Mouse (Mus musculus) ES-Bruce4 (cell line): Measurements from ENCODE around the gene Etv5. TPM values are rescaled to one million over a fixed set of nuclear protein-coding genes. Genes with fewer than 3 reads are reported as not detected.
A peak's percentile ranks its signal among the peaks of the same experiment; 100 is the strongest.

ENCODE experiments used
- H3K27ac ChIP-seq: 2 replicates; pipeline ENCODE4 v1.5.1; 2012; ENCODE audit warnings: low read length, inconsistent platforms; ENCODE audit not compliant: insufficient read depth
- H3K27me3 ChIP-seq: 2 replicates; pipeline ENCODE4 v1.6.1; 2012; ENCODE audit warnings: mild to moderate bottlenecking, low read length, inconsistent platforms; ENCODE audit not compliant: control insufficient read depth, poor library complexity, insufficient read depth, severe bottlenecking
- H3K36me3 ChIP-seq: 2 replicates; pipeline ENCODE4 v1.6.1; 2012; ENCODE audit warnings: inconsistent platforms, mild to moderate bottlenecking, low read length, moderate library complexity; ENCODE audit not compliant: control insufficient read depth, poor library complexity, insufficient read depth, severe bottlenecking
- H3K4me1 ChIP-seq: one replicate; pipeline ENCODE4 v1.8.1; 2011; ENCODE audit warnings: low read length; ENCODE audit not compliant: control insufficient read depth, insufficient read depth
- H3K4me3 ChIP-seq: 2 replicates; pipeline ENCODE4 v1.5.1; 2011; ENCODE audit warnings: low read depth, mild to moderate bottlenecking, low read length
- H3K9ac ChIP-seq: 2 replicates; pipeline ENCODE4 v1.6.1; 2012; ENCODE audit warnings: low read depth, mild to moderate bottlenecking, inconsistent platforms; ENCODE audit not compliant: poor library complexity, severe bottlenecking
- H3K9me3 ChIP-seq: replicated peaks from 2 replicates; pipeline ENCODE4 v1.6.1; 2012; ENCODE audit warnings: mild to moderate bottlenecking, low read length, inconsistent platforms; ENCODE audit not compliant: control insufficient read depth, poor library complexity, insufficient read depth, severe bottlenecking
- CTCF ChIP-seq: IDR thresholded peaks from one replicate; pipeline ENCODE4 v1.8.1; 2011; ENCODE audit warnings: low read depth, low read length
- EP300 ChIP-seq: IDR thresholded peaks from 2 replicates; pipeline ENCODE4 v1.6.1; 2011; ENCODE audit warnings: low read depth, low read length; ENCODE audit not compliant: insufficient read depth
- POLR2A ChIP-seq: IDR thresholded peaks from one replicate; pipeline ENCODE4 v1.8.1; 2011; ENCODE audit warnings: low read length; ENCODE audit not compliant: insufficient read depth
- polyA plus RNA-seq: library from polyadenylated mRNA; stranded (reverse); fragments of >200 nt; gene quantifications from 2 replicates; pipeline ENCODE4 v1.2.4, GENCODE M21; 2011; ENCODE audit warnings: low read depth; ENCODE audit not compliant: missing spikeins, insufficient read depth, insufficient read length

Etv5 gene
- polyA plus RNA-seq, result 130 and 133 TPM in 2 replicates

DNA sequence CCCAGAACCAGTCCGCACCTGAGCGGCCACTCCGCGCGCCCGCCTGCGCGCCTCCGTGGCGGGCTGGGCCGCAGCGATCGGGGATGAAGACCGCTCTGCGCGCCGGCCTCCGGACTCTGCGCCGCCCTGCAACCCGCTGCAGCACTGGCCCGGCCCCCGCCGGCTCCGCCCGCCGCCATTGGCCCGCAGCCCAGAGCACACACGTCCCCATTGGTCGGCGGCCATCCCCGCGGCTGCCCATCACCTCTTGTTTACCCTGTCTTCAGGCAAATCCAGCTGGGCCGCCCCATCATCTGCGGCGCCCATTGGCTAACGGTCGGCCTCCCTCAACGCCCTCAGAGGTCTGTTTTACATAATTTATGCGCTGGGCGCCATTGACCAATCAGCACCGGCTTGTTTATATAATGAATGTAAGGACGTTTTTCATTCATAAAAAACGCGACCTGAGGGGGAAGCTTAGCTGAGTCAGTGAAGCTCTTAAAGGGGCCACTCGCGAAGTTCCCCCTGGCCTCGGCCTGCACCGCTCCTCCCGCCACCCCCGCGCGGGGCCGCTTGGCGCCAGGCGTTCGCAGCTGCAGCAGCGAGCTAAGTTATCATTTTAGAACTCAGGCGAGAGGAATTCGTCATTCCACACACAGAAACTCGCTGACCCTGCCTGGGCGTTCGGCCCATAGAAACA, at the start of gene Etv5:
Etv5 (minus strand) TSS at position 221 of the 679 bp plus-strand sequence.
- H3K27me3 ChIP-seq, result no peaks in the 10 kb centered on the region
- H3K4me1 ChIP-seq, result peaks cover 4% of the 10 kb centered on the region
- H3K36me3 ChIP-seq, result peaks cover 15% of the 10 kb centered on the region

DNA sequence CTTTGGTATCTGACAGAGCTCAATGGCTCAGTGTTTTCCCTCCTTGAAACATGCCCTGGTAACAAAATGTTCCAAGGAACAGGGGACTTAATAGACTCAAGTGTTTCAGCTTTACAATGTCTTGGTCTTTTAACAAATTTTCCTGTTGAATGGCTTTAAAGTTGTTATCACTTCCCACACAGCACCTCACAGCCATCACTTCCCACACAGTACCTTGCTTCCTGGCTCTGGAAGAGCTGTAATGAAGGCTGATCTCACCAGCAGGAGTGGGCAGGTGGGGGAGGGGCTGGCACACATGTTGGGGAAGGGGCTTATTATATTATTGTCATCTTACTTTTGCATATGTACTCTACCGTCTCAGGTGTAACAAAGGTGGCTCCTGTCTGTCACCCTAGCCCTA, 44.4 kb upstream of the Etv5 start:
- no peak overlapping the region for H3K4me3 ChIP-seq
- H3K27me3 ChIP-seq, result no peaks in the 10 kb centered on the region
- no peak overlapping the region for H3K27ac ChIP-seq
- no peak for TF ChIP-seq POLR2A
- no peak for TF ChIP-seq CTCF
- no peak for TF ChIP-seq EP300
- no peaks in the 10 kb centered on the region for H3K9me3 ChIP-seq
- H3K36me3 ChIP-seq, result no peaks in the 10 kb centered on the region
- no peak overlapping the region for H3K9ac ChIP-seq
- no peaks in the 10 kb centered on the region for H3K4me1 ChIP-seq

More for the DNA sequence above, at the start of gene Etv5:
- Histone ChIP-seq H3K4me3 (peak within 1 kb of the TSS; percentile 84), H3K9ac (peak within 1 kb of the TSS; percentile 99), H3K9me3 (no peaks in the 10 kb centered on the region), H3K27ac (peak within 1 kb of the TSS; percentile 39)
- TF ChIP-seq POLR2A (peak; percentile 34), EP300 (no peak)

- H3K4me3 ChIP-seq, result no peak overlapping the region
- H3K36me3 ChIP-seq, result no peaks in the 10 kb centered on the region
- H3K27ac ChIP-seq, result no peak overlapping the region
Measured at GRCm38 (mm10) chr16:22479322-22479721, 39.8 kb upstream of the Etv5 start.

GRCm38 (mm10) chr16:22471728-22472127, 32.2 kb upstream of the Etv5 start:
- TF ChIP-seq CTCF (no peak), EP300 (no peak), POLR2A (no peak)
- H3K27ac ChIP-seq, result no peak overlapping the region
- H3K27me3 ChIP-seq, result no peaks in the 10 kb centered on the region
- H3K9me3 ChIP-seq, result no peaks in the 10 kb centered on the region; the same call in 1 of the 2 replicates
- H3K4me1 ChIP-seq, result no peaks in the 10 kb centered on the region
- H3K36me3 ChIP-seq, result no peaks in the 10 kb centered on the region
- no peak overlapping the region for H3K9ac ChIP-seq
- no peak overlapping the region for H3K4me3 ChIP-seq

More at GRCm38 (mm10) chr16:22479322-22479721, 39.8 kb upstream of the Etv5 start:
- Histone ChIP-seq H3K9me3 (no peaks in the 10 kb centered on the region; the same call in 1 of the 2 replicates), H3K9ac (no peak overlapping the region), H3K4me1 (no peaks in the 10 kb centered on the region), H3K27me3 (no peaks in the 10 kb centered on the region)
- TF ChIP-seq POLR2A, result no peak
- TF ChIP-seq CTCF, result no peak
- TF ChIP-seq EP300, result no peak

GRCm38 (mm10) chr16:22469385-22469784, 29.9 kb upstream of the Etv5 start:
- Histone ChIP-seq H3K4me1 (no peaks in the 10 kb centered on the region), H3K9ac (no peak overlapping the region), H3K27ac (no peak overlapping the region), H3K27me3 (no peaks in the 10 kb centered on the region), H3K4me3 (no peak overlapping the region), H3K9me3 (no peaks in the 10 kb centered on the region), H3K36me3 (no peaks in the 10 kb centered on the region)
- no peak for TF ChIP-seq POLR2A
- no peak for TF ChIP-seq CTCF
- TF ChIP-seq EP300, result no peak

DNA sequence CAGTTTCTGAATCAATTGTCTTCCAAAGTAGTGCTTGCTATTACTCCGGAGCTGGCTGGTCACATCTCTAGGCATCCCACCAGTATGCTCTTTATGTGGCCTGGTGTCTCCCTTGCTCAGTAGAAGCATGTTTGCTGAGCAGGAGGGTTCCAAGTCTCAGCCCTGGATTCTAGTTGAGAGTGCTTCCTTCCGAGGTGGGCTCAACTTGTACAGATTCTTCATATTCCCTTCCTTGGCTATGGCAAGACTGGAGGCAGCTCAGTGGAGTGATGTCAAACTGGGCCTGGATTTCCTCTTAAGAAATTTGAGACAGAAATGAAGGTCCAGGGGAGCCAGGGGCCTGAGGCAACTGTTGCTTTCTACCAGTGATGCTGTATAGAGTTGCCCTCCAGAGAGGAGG, 27.6 kb upstream of the Etv5 start:
- H3K36me3 ChIP-seq, result no peaks in the 10 kb centered on the region
- H3K27me3 ChIP-seq, result no peaks in the 10 kb centered on the region
- no peak overlapping the region for H3K27ac ChIP-seq
- H3K4me3 ChIP-seq, result no peak overlapping the region
- no peaks in the 10 kb centered on the region for H3K4me1 ChIP-seq
- TF ChIP-seq EP300 (no peak), POLR2A (no peak), CTCF (no peak)
- H3K9me3 ChIP-seq, result no peaks in the 10 kb centered on the region
- no peak overlapping the region for H3K9ac ChIP-seq
